In the genomic region with DNA sequence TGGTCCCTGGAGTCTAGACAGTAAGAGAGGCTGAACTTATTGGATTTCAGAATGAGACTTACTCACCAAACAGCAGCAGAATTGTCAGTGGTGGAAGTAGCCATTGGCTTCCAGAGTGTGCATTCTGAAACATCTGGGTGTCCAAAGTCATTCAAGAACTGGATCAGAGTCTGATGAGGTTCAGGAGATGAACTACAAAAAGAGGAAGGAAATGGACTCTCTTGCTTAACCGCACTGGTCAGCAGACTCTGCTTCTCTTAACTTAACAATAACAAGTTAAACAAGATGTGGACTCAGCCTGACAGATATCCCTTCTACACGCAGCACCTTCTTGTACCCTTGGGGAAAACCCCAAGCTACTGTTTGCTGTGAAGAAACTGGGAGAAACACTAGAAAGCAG, we compare ENCODE assay signal across 16 mouse cellular contexts. TPM values are rescaled to one million over a fixed set of nuclear protein-coding genes. Genes with fewer than 3 reads are reported as not detected.
A peak's percentile ranks its signal among the peaks of the same experiment; 100 is the strongest.
DNase-seq lines count a peak whose midpoint lies in the region; ATAC-seq and TF ChIP-seq lines count a peak whose summit lies in the region.
"Had no signal": no experiment of that assay in that cellular context is flagged by ENCODE, and none has a peak within 500 bp of the region (broad histone marks: within the 10 kb centered on the region; RNA-seq: fewer than 3 reads in every experiment).

No protein-coding gene starts in this region.

- H3K27me3 ChIP-seq in liver, embryonic 16.5 days (ENCODE audit: control insufficient read depth, insufficient read depth, low read depth, low read length), result peaks cover 4% of the 10 kb centered on the region
- peaks cover 12% of the 10 kb centered on the region for H3K27me3 ChIP-seq in midbrain, embryonic 14.5 days (ENCODE audit: control insufficient read depth, insufficient read depth, low read length)

- TF ChIP-seq POLR2A in lung, adult 2 months (IDR thresholded peaks at IDR 0.05; ENCODE audit: borderline replicate concordance, extremely low read depth, low read depth, low read length), result no peak

- ATAC-seq in liver, embryonic 16.5 days (ENCODE audit: low read depth), result no peak
- peak; percentile 54 for ATAC-seq in neutrophil, adult 5-6 weeks (ENCODE audit: extremely low read depth, insufficient number of reproducible peaks, low FRiP score, poor library complexity, severe bottlenecking)
- no peak for ATAC-seq in midbrain, embryonic 14.5 days (ENCODE audit: low FRiP score, low TSS enrichment)
- ATAC-seq in inflammation-experienced regulatory T-cells, adult 6 months, result no peak

- H3K4me2 ChIP-seq in liver, embryonic 16.5 days (ENCODE audit: low read depth, low read length), result no peak overlapping the region
- H3K4me2 ChIP-seq in midbrain, embryonic 14.5 days (ENCODE audit: low read length), result no peak overlapping the region

- peaks cover 6% of the 10 kb centered on the region for H3K4me1 ChIP-seq in lung, adult 2 months (ENCODE audit: control insufficient read depth, insufficient read depth, low read length)
- no peaks in the 10 kb centered on the region for H3K4me1 ChIP-seq in brown adipose tissue, adult 24 weeks (ENCODE audit: control insufficient read depth, insufficient read depth, insufficient read length, low read length)
- H3K4me1 ChIP-seq in liver, embryonic 16.5 days (ENCODE audit: control insufficient read depth, low read depth, low read length), result peaks cover 8% of the 10 kb centered on the region
- H3K4me1 ChIP-seq in midbrain, embryonic 14.5 days (ENCODE audit: control insufficient read depth, insufficient read depth, low read length), result no peaks in the 10 kb centered on the region

- no peaks in the 10 kb centered on the region for H3K36me3 ChIP-seq in liver, embryonic 16.5 days (ENCODE audit: control insufficient read depth, insufficient read depth)
- H3K36me3 ChIP-seq in midbrain, embryonic 14.5 days (ENCODE audit: control insufficient read depth, insufficient read depth, low read length), result no peaks in the 10 kb centered on the region
- H3K36me3 ChIP-seq: heart, embryonic 10.5 days had no signal

- peak overlapping the region; percentile 82 for H3K27ac ChIP-seq in brown adipose tissue, adult 24 weeks (replicated peaks; ENCODE audit: low read depth, low read length)
- H3K27ac ChIP-seq in liver, embryonic 16.5 days (ENCODE audit: low read length), result no peak overlapping the region
- H3K27ac ChIP-seq in midbrain, embryonic 14.5 days (replicated peaks; ENCODE audit: low read depth, low read length), result no peak overlapping the region
- H3K27ac ChIP-seq: heart, embryonic 10.5 days had no signal

- H3K9ac ChIP-seq in liver, embryonic 16.5 days (ENCODE audit: low read depth, low read length), result no peak overlapping the region
- H3K9ac ChIP-seq in midbrain, embryonic 14.5 days (replicated peaks; ENCODE audit: low read length), result no peak overlapping the region

- H3K9me3 ChIP-seq in liver, embryonic 16.5 days (replicated peaks; ENCODE audit: control insufficient read depth, low read length), result no peaks in the 10 kb centered on the region
- no peaks in the 10 kb centered on the region for H3K9me3 ChIP-seq in midbrain, embryonic 14.5 days (ENCODE audit: control insufficient read depth, low read length)
- H3K9me3 ChIP-seq: heart, embryonic 10.5 days had no signal

- H3K4me3 ChIP-seq in lung, adult 2 months (replicated peaks; ENCODE audit: extremely low read depth, low read depth, low read length), result peak overlapping the region; percentile 41
- peak overlapping the region; percentile 43 for H3K4me3 ChIP-seq in brown adipose tissue, adult 24 weeks (ENCODE audit: insufficient read depth, low read depth, low read length)
- H3K4me3 ChIP-seq in liver, embryonic 16.5 days (ENCODE audit: low read depth, low read length), result peak overlapping the region; percentile 27; the same call in 1 of the 2 replicates
- H3K4me3 ChIP-seq in midbrain, embryonic 14.5 days (replicated peaks; ENCODE audit: low read depth, low read length), result no peak overlapping the region
- H3K4me3 ChIP-seq: erythroblast, embryonic 14.5 days; heart, embryonic 10.5 days had no signal

- no peak for DNase-seq in lung, adult 2 months
- DNase-seq in lung, postnatal 10 days, result no peak
- no peak for DNase-seq in cerebellum, postnatal 25 days
- DNase-seq in midbrain, embryonic 14.5 days, result no peak
- DNase-seq: adrenal gland, postnatal 36 days; cerebellum, adult 18-20 months; left cerebral cortex, postnatal 4 days had no signal

- 27% methylated on average over 2 of the region's 2 CpGs for WGBS in lung, adult 2 months
- WGBS in liver, embryonic 16.5 days (ENCODE audit: insufficient replicate concordance), result 17% methylated on average over 2 of the region's 2 CpGs
- 82% methylated on average over 2 of the region's 2 CpGs for WGBS in midbrain, embryonic 14.5 days

- TF ChIP-seq CTCF in lung, adult 2 months (IDR thresholded peaks at IDR 0.05; ENCODE audit: insufficient read depth, low read length), result no peak

RNA-seq across cellular contexts. Expression of a gene that starts 5.5 kb away (rescaled TPM):
- 19.5 and 23.3 TPM in 2 replicates for polyA plus RNA-seq in lung, adult 2 months (2012; rRNA removed)
- polyA plus RNA-seq in brown adipose tissue, adult 24 weeks (2012; ENCODE audit: insufficient read depth, insufficient read length, missing spikeins), result 15.9 and 17.1 TPM in 2 replicates
- 28.6 and 30.3 TPM in 2 replicates for polyA plus RNA-seq in liver, embryonic 16.5 days (2015; fragmentation: Nextera tagmentation; extraction: Ambion mirVana)
- 682 and 697 TPM in 2 replicates for total RNA-seq in neutrophil, adult 5-6 weeks (2017)
- polyA plus RNA-seq in midbrain, embryonic 14.5 days (2014; fragmentation: Nextera tagmentation; extraction: Ambion mirVana), result 2.5 and 8.3 TPM in 2 replicates
- 1 to 10 TPM in 1 of 3 experiments, under 1 TPM in 1, not detected in 1; 0.98 to 1.5 TPM for polyA plus RNA-seq in inflammation-experienced regulatory T-cells, adult 6 months (2017; shearing (Covaris generic))
- polyA plus RNA-seq: erythroblast, embryonic 14.5 days had no signal

RNA-seq across cellular contexts. Expression of a gene that starts 40.5 kb away (rescaled TPM):
- polyA plus RNA-seq in lung, adult 2 months (2012; rRNA removed), result 6.8 and 7.9 TPM in 2 replicates
- 2.2 and 3.9 TPM in 2 replicates for polyA plus RNA-seq in brown adipose tissue, adult 24 weeks (2012; ENCODE audit: insufficient read depth, insufficient read length, missing spikeins)
- polyA plus RNA-seq in liver, embryonic 16.5 days (2015; fragmentation: Nextera tagmentation; extraction: Ambion mirVana), result 4.1 and 4.3 TPM in 2 replicates
- total RNA-seq in neutrophil, adult 5-6 weeks (2017), result 134 TPM in 2 replicates
- polyA plus RNA-seq in midbrain, embryonic 14.5 days (2014; fragmentation: Nextera tagmentation; extraction: Ambion mirVana), result 1.5 TPM in 1 of 2 replicates, not detected in the other
- polyA plus RNA-seq in inflammation-experienced regulatory T-cells, adult 6 months (2017; shearing (Covaris generic)), result not detected
- total RNA-seq: layer of hippocampus, postnatal 10 days; left cerebral cortex, postnatal 4 days; megakaryocyte-erythroid progenitor cell, adult 5-6 weeks had no signal
- polyA plus RNA-seq: erythroblast, embryonic 14.5 days; testis, adult 2 months had no signal

RNA-seq across cellular contexts. Expression of a gene that starts 54.5 kb away (rescaled TPM):
- 28.2 and 45.5 TPM in 2 replicates for polyA plus RNA-seq in lung, adult 2 months (2012; rRNA removed)
- 2.6 and 11.0 TPM in 2 replicates for polyA plus RNA-seq in brown adipose tissue, adult 24 weeks (2012; ENCODE audit: insufficient read depth, insufficient read length, missing spikeins)
- polyA plus RNA-seq in liver, embryonic 16.5 days (2015; fragmentation: Nextera tagmentation; extraction: Ambion mirVana), result 1.8 and 2.1 TPM in 2 replicates
- total RNA-seq in neutrophil, adult 5-6 weeks (2017), result not detected in 2 replicates
- 2.7 and 4.2 TPM in 2 replicates for polyA plus RNA-seq in midbrain, embryonic 14.5 days (2014; fragmentation: Nextera tagmentation; extraction: Ambion mirVana)
- polyA plus RNA-seq in inflammation-experienced regulatory T-cells, adult 6 months (2017; shearing (Covaris generic)), result 1 to 10 TPM; 3.2 to 7.6 (median 6.6) TPM
